In genomic region chr4:149457831-149458430, GRCm38 (mm10) we compare ENCODE assay signal across 12 mouse cellular contexts. TPM values are rescaled to one million over a fixed set of nuclear protein-coding genes. Genes with fewer than 3 reads are reported as not detected.
DNase-seq lines count a peak whose midpoint lies in the region; ATAC-seq lines count a peak whose summit lies in the region.
"Had no signal": no experiment of that assay in that cellular context is flagged by ENCODE, and none has a peak within 500 bp of the region (broad histone marks: within the 10 kb centered on the region; RNA-seq: fewer than 3 reads in every experiment).

No protein-coding gene starts in this region.

- 74% methylated on average over 6 of the region's 6 CpGs for WGBS in kidney, embryonic 14.5 days

- H3K4me2 ChIP-seq in kidney, embryonic 14.5 days (replicated peaks; ENCODE audit: low read depth, low read length): no peak overlapping the region
- H3K4me2 ChIP-seq: stomach, embryonic 15.5 days had no signal

- no peak overlapping the region for H3K4me3 ChIP-seq in kidney, embryonic 14.5 days (ENCODE audit: low read length)
- H3K4me3 ChIP-seq: erythroblast, embryonic 14.5 days; stomach, embryonic 15.5 days had no signal

- H3K9me3 ChIP-seq in kidney, embryonic 14.5 days (ENCODE audit: control insufficient read depth, low read length): no peaks in the 10 kb centered on the region
- H3K9me3 ChIP-seq: stomach, embryonic 15.5 days had no signal

- no peaks in the 10 kb centered on the region for H3K36me3 ChIP-seq in kidney, embryonic 14.5 days (ENCODE audit: control insufficient read depth, insufficient read depth, low read length)
- H3K36me3 ChIP-seq: stomach, embryonic 15.5 days had no signal

- peak; percentile 65 for DNase-seq in kidney, adult 18-20 months
- DNase-seq in MN1 (ENCODE audit: low spot score): peak; percentile 43
- DNase-seq in adrenal gland, postnatal 36 days: peak; percentile 81 to 82
- peak; percentile 75 for DNase-seq in heart, postnatal 4 days
- no peak for DNase-seq in spleen, adult 12 weeks (ENCODE audit: low spot score)
- DNase-seq in right cerebral cortex, postnatal 36 days (ENCODE audit: low spot score in 2 of 2): no peak
- no peak for DNase-seq in layer of hippocampus, postnatal 36 days
- DNase-seq: cerebellum, adult 9-11 months had no signal

- no peak overlapping the region for H3K27ac ChIP-seq in kidney, embryonic 14.5 days (ENCODE audit: low read depth, low read length)
- H3K27ac ChIP-seq: stomach, embryonic 15.5 days had no signal

- no peak overlapping the region for H3K9ac ChIP-seq in kidney, embryonic 14.5 days (ENCODE audit: low read depth, low read length)
- H3K9ac ChIP-seq: stomach, embryonic 15.5 days had no signal

- no peak for ATAC-seq in kidney, embryonic 14.5 days (ENCODE audit: low FRiP score, low TSS enrichment)

- no peaks in the 10 kb centered on the region for H3K27me3 ChIP-seq in kidney, embryonic 14.5 days (ENCODE audit: control insufficient read depth, insufficient read depth, low read length)
- H3K27me3 ChIP-seq: stomach, embryonic 15.5 days had no signal

- no peaks in the 10 kb centered on the region for H3K4me1 ChIP-seq in kidney, embryonic 14.5 days (ENCODE audit: control insufficient read depth, insufficient read depth, low read length)
- H3K4me1 ChIP-seq: stomach, embryonic 15.5 days had no signal

RNA-seq across cellular contexts. Expression of gene Rbp7, which starts 3.2 kb away (rescaled TPM):
- 1.1 and 1.8 TPM in 2 replicates for polyA plus RNA-seq in kidney, embryonic 14.5 days (2014; fragmentation: Nextera tagmentation; extraction: Ambion mirVana)
- 10 to 100 TPM; 16.5 to 67.6 TPM for total RNA-seq in adrenal gland, postnatal 36 days (2021)
- total RNA-seq in heart, postnatal 4 days (2021): 10 to 100 TPM; 38.9 to 39.6 TPM
- total RNA-seq in layer of hippocampus, postnatal 36 days (2021): not detected
- total RNA-seq: left cerebral cortex, adult 8-10 months had no signal
- polyA plus RNA-seq: erythroblast, embryonic 14.5 days had no signal

RNA-seq across cellular contexts. Expression of gene Tmem274, which starts 19.2 kb away (rescaled TPM):
- polyA plus RNA-seq in kidney, embryonic 14.5 days (2014; fragmentation: Nextera tagmentation; extraction: Ambion mirVana): 0.38 TPM in 1 of 2 replicates, not detected in the other
- total RNA-seq in adrenal gland, postnatal 36 days (2021): not detected
- total RNA-seq in heart, postnatal 4 days (2021): not detected
- not detected for total RNA-seq in layer of hippocampus, postnatal 36 days (2021)
- total RNA-seq: left cerebral cortex, adult 8-10 months had no signal
- polyA plus RNA-seq: erythroblast, embryonic 14.5 days had no signal

RNA-seq across cellular contexts. Expression of gene Nmnat1, which starts 27.1 kb away (rescaled TPM):
- polyA plus RNA-seq in kidney, embryonic 14.5 days (2014; fragmentation: Nextera tagmentation; extraction: Ambion mirVana): 12.7 and 15.5 TPM in 2 replicates
- total RNA-seq in adrenal gland, postnatal 36 days (2021): 10 to 100 TPM; 16.4 to 17.8 TPM
- 10 to 100 TPM; 12.7 to 14.8 TPM for total RNA-seq in heart, postnatal 4 days (2021)
- total RNA-seq in layer of hippocampus, postnatal 36 days (2021): 1 to 10 TPM; 8.3 to 8.4 TPM

RNA-seq across cellular contexts. Expression of gene Lzic, which starts 27.1 kb away (rescaled TPM):
- polyA plus RNA-seq in kidney, embryonic 14.5 days (2014; fragmentation: Nextera tagmentation; extraction: Ambion mirVana): 45.7 and 47.3 TPM in 2 replicates
- 10 to 100 TPM; 28.5 to 29.3 TPM for total RNA-seq in adrenal gland, postnatal 36 days (2021)
- 10 to 100 TPM; 43.4 to 46.8 TPM for total RNA-seq in heart, postnatal 4 days (2021)
- total RNA-seq in layer of hippocampus, postnatal 36 days (2021): 10 to 100 TPM; 19.4 to 23.6 TPM

RNA-seq across cellular contexts. Expression of gene Ube4b, which starts 31.4 kb away (rescaled TPM):
- 42.9 and 44.9 TPM in 2 replicates for polyA plus RNA-seq in kidney, embryonic 14.5 days (2014; fragmentation: Nextera tagmentation; extraction: Ambion mirVana)
- total RNA-seq in adrenal gland, postnatal 36 days (2021): 10 to 100 TPM; 65.8 to 85.7 TPM
- 10 to 100 TPM; 59.9 to 61.8 TPM for total RNA-seq in heart, postnatal 4 days (2021)
- total RNA-seq in layer of hippocampus, postnatal 36 days (2021): 100 to 1,000 TPM; 100 TPM

Comparison
In these comparisons a context has a peak if more than half of its experiments do, and no peak if none do; other contexts are left out.
1. DNase-seq: peak in kidney, adult 18-20 months (single experiment), MN1 (single experiment), adrenal gland, postnatal 36 days (2 of 2) and heart, postnatal 4 days (single experiment); none in spleen, adult 12 weeks (single experiment), right cerebral cortex, postnatal 36 days (0 of 2) and layer of hippocampus, postnatal 36 days (0 of 2).
2. RNA of gene Rbp7, which starts 3.2 kb away (total RNA-seq): 16.5 to 67.6 TPM in adrenal gland, postnatal 36 days and 38.9 to 39.6 TPM in heart, postnatal 4 days; not detected in layer of hippocampus, postnatal 36 days; every median in the first group is over 10 times any median in the second.